8 mouse cellular contexts compared by ENCODE assay signal in the genomic region with DNA sequence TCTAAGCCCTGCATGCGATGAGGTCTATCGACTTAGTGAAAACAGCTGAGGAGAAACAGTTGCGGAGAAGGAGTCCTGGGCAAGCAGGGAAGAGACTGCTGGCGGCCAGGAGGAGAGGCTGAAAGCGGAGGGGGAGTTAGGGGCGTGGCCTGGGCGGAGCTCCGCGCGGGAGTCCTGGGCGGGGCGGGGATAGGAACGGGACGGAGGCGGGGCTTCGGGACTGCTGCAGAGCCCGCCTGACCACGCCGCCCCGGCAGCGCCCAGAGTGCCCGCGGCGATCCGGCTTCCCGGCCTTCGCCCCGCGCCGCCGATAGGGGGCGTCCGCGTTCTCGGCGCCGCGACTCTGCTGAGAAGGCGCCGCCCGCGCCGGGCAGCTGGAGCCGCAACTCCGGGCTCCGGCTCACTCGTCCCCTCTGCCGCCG. TPM values are rescaled to one million over a fixed set of nuclear protein-coding genes. Genes with fewer than 3 reads are reported as not detected.
DNase-seq lines count a peak whose midpoint lies in the region; ATAC-seq and TF ChIP-seq lines count a peak whose summit lies in the region.

A gene (plus strand): TSS at position 338 of the 422 bp plus-strand sequence.

- H3K79me2 ChIP-seq in heart, adult 2 months (replicated peaks; ENCODE audit: control insufficient read depth, insufficient read depth, low read length), result no peaks in the 10 kb centered on the region

- ATAC-seq in embryonic facial prominence, embryonic 14.5 days (ENCODE audit: low read depth), result peak; percentile 97
- ATAC-seq in limb, embryonic 13.5 days (ENCODE audit: low FRiP score, low read depth), result peak; percentile 97
- ATAC-seq in midbrain, embryonic 16.5 days, result peak; percentile 95

- H3K9ac ChIP-seq in embryonic facial prominence, embryonic 14.5 days (ENCODE audit: low read depth, low read length), result peak within 1 kb of the TSS; percentile 82
- peak within 1 kb of the TSS; percentile 97 for H3K9ac ChIP-seq in heart, adult 2 months (ENCODE audit: low read depth, low read length)
- H3K9ac ChIP-seq in limb, embryonic 13.5 days, result peak within 1 kb of the TSS; percentile 87
- peak within 1 kb of the TSS; percentile 81 for H3K9ac ChIP-seq in midbrain, embryonic 16.5 days (ENCODE audit: low read depth, low read length)

- 0% methylated on average over 4 of the region's 49 CpGs for WGBS in embryonic facial prominence, embryonic 14.5 days
- WGBS in heart, adult 2 months, result under 1% methylated on average over 48 of the region's 49 CpGs
- under 1% methylated on average over 48 of the region's 49 CpGs for WGBS in limb, embryonic 13.5 days
- WGBS in midbrain, embryonic 16.5 days, result under 1% methylated on average over 33 of the region's 49 CpGs

- DNase-seq in 3T3-L1 (ENCODE audit: low read depth, low spot score), result peak; percentile 86
- peak; percentile 96 to 97 for DNase-seq in adrenal gland, postnatal 4 days (ENCODE audit: low spot score in 2 of 2)
- peak; percentile 97 for DNase-seq in embryonic facial prominence, embryonic 14.5 days (ENCODE audit: low spot score)
- DNase-seq in heart, adult 2 months, result peak; percentile 99
- peak; percentile 96 to 98 for DNase-seq in kidney, adult 8-10 months
- peak; percentile 97 to 100 for DNase-seq in spleen, postnatal 10 days (ENCODE audit: low spot score in 2 of 2)

- H3K27ac ChIP-seq in embryonic facial prominence, embryonic 14.5 days (replicated peaks; ENCODE audit: low read depth, low read length), result peak within 1 kb of the TSS; percentile 93
- H3K27ac ChIP-seq in heart, adult 2 months, result peak within 1 kb of the TSS; percentile 90
- peak within 1 kb of the TSS; percentile 85; the same call in 1 of the 2 replicates for H3K27ac ChIP-seq in limb, embryonic 13.5 days
- H3K27ac ChIP-seq in midbrain, embryonic 16.5 days (ENCODE audit: low read length), result peak within 1 kb of the TSS; percentile 93

- H3K9me3 ChIP-seq in embryonic facial prominence, embryonic 14.5 days (ENCODE audit: control insufficient read depth, low read length), result no peaks in the 10 kb centered on the region
- no peaks in the 10 kb centered on the region for H3K9me3 ChIP-seq in limb, embryonic 13.5 days
- no peaks in the 10 kb centered on the region for H3K9me3 ChIP-seq in midbrain, embryonic 16.5 days (replicated peaks; ENCODE audit: control insufficient read depth, low read length, poor library complexity, severe bottlenecking)

- peaks cover 17% of the 10 kb centered on the region for H3K4me1 ChIP-seq in embryonic facial prominence, embryonic 14.5 days (ENCODE audit: control insufficient read depth, insufficient read depth, low read length)
- H3K4me1 ChIP-seq in heart, adult 2 months (ENCODE audit: control insufficient read depth, insufficient read depth, low read length), result peaks cover 6% of the 10 kb centered on the region
- peaks cover 30% of the 10 kb centered on the region for H3K4me1 ChIP-seq in limb, embryonic 13.5 days
- peaks cover 22% of the 10 kb centered on the region for H3K4me1 ChIP-seq in midbrain, embryonic 16.5 days (ENCODE audit: control insufficient read depth, insufficient read depth, low read length)

- H3K36me3 ChIP-seq in embryonic facial prominence, embryonic 14.5 days (ENCODE audit: control insufficient read depth, insufficient read depth, low read length), result no peaks in the 10 kb centered on the region
- no peaks in the 10 kb centered on the region for H3K36me3 ChIP-seq in heart, adult 2 months (ENCODE audit: control insufficient read depth, insufficient read depth, low read length)
- H3K36me3 ChIP-seq in limb, embryonic 13.5 days, result no peaks in the 10 kb centered on the region
- no peaks in the 10 kb centered on the region for H3K36me3 ChIP-seq in midbrain, embryonic 16.5 days (ENCODE audit: control insufficient read depth, insufficient read depth, low read length)

- peak within 1 kb of the TSS; percentile 68 for H3K4me3 ChIP-seq in embryonic facial prominence, embryonic 14.5 days (ENCODE audit: low read depth, low read length)
- peak within 1 kb of the TSS; percentile 89 for H3K4me3 ChIP-seq in heart, adult 2 months
- H3K4me3 ChIP-seq in limb, embryonic 13.5 days, result peak within 1 kb of the TSS; percentile 70
- peak within 1 kb of the TSS; percentile 77 for H3K4me3 ChIP-seq in midbrain, embryonic 16.5 days (ENCODE audit: low read depth, low read length)

- intact Hi-C loops in heart, adult 2 months (cut with DNase I), result loop anchor here (2.0 to 5.0 kb wide), 3 partner anchors 41 to 132 kb away; a partner anchor contains a TSS

- TF ChIP-seq EP300 in heart, adult 2 months (IDR thresholded peaks at IDR 0.05; ENCODE audit: insufficient read depth, low read depth, low read length), result no peak

- TF ChIP-seq CTCF in heart, adult 2 months (IDR thresholded peaks at IDR 0.05), result peak; percentile 84

- H3K27me3 ChIP-seq in embryonic facial prominence, embryonic 14.5 days (replicated peaks; ENCODE audit: control insufficient read depth, insufficient read depth, low read length), result no peaks in the 10 kb centered on the region
- no peaks in the 10 kb centered on the region for H3K27me3 ChIP-seq in heart, adult 2 months (ENCODE audit: control insufficient read depth, insufficient read depth, low read length)
- peaks cover 4% of the 10 kb centered on the region; the same call in 1 of the 2 replicates for H3K27me3 ChIP-seq in limb, embryonic 13.5 days
- H3K27me3 ChIP-seq in midbrain, embryonic 16.5 days (ENCODE audit: control insufficient read depth, insufficient read depth, low read depth, low read length), result no peaks in the 10 kb centered on the region

- peak within 1 kb of the TSS; percentile 94 for H3K4me2 ChIP-seq in embryonic facial prominence, embryonic 14.5 days (ENCODE audit: low read depth, low read length)
- H3K4me2 ChIP-seq in limb, embryonic 13.5 days (replicated peaks), result peak within 1 kb of the TSS; percentile 89
- peak within 1 kb of the TSS; percentile 76 for H3K4me2 ChIP-seq in midbrain, embryonic 16.5 days (ENCODE audit: low read length)

- TF ChIP-seq POLR2A in heart, adult 2 months (IDR thresholded peaks at IDR 0.05; ENCODE audit: insufficient read depth, low read depth, low read length), result peak; percentile 68

RNA-seq across cellular contexts. Expression of the gene that starts here (rescaled TPM):
- 10 to 100 TPM; 16.0 to 18.8 TPM for total RNA-seq in adrenal gland, postnatal 4 days (2021)
- 12.2 and 12.8 TPM in 2 replicates for polyA plus RNA-seq in embryonic facial prominence, embryonic 14.5 days (2014; fragmentation: Nextera tagmentation; extraction: Ambion mirVana)
- total RNA-seq in heart, adult 2 months (2021), result 10 to 100 TPM in 1 of 2 experiments, 1 to 10 TPM in 1; 8.4 to 10.3 TPM
- 7.3 and 10.7 TPM in 2 replicates for polyA plus RNA-seq in heart, adult 2 months (2012; rRNA removed)
- polyA plus RNA-seq in limb, embryonic 13.5 days (2015; fragmentation: Nextera tagmentation; extraction: Ambion mirVana), result 7.8 and 11.5 TPM in 2 replicates
- 7.2 and 9.5 TPM in 2 replicates for polyA plus RNA-seq in midbrain, embryonic 16.5 days (2015; fragmentation: Nextera tagmentation; extraction: Ambion mirVana)

Comparison
In these comparisons a context has a peak if more than half of its experiments do, and no peak if none do; other contexts are left out.
1. Peak in every context shown above with its lines: DNase-seq, ATAC-seq, H3K4me3 ChIP-seq and H3K27ac ChIP-seq.